Mouse (Mus musculus) c-Kit-positive CD71-positive TER-119-positive erythroid progenitor cells, embryonic 14.5 days (primary cell): ENCODE data around the gene Supt6.
"Not testable (repeated sequence)": the region's sequence is repeated elsewhere in the genome, so short reads cannot be mapped to it uniquely, and the experiment has no call there.

Experiments
- DNase-seq: peaks from one replicate; pipeline ENCODE4 v3.0.0-alpha.2; 2013; ENCODE audit warnings: low spot score

Supt6 gene

DNA sequence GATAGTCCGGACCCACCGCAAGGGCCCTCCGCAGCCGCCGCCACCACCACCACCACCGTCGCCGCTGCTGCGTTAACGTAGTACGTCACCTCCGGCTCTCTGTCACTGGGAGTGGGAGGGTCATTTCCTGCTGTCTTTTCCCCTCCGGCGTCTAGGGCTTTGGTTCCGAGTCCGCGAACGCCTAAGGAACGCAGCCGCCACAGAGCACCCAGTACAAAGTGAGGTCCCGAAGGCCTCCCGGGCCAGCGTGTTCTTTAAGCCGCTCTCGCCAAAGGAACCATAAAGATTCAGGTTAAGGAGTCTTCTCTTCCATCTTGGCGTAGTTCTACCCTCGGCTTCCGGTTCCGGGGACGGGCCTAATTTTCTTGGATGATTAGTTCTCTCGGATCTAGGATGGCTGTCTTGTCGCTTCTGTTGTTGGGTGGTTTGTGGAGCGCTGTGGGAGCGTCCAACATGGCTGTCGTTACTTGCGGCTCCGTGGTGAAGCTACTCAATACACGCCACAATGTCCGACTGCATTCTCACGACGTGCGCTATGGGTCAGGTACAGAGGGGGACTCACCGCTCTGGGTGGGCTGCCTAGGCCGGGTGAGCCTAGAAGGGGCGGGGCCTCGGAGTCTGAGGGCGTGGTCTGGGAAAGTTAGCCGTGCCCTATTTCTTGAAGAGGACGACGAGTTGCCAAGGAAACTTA, at the start of gene Supt6, which contains the start of gene Sdf2:
TSS of gene Supt6 (minus strand) at position 361 of the 691 bp plus-strand sequence.
TSS of gene Sdf2 (plus strand) at position 120 of the 691 bp plus-strand sequence.
- peak; percentile 90 for DNase-seq

DNA sequence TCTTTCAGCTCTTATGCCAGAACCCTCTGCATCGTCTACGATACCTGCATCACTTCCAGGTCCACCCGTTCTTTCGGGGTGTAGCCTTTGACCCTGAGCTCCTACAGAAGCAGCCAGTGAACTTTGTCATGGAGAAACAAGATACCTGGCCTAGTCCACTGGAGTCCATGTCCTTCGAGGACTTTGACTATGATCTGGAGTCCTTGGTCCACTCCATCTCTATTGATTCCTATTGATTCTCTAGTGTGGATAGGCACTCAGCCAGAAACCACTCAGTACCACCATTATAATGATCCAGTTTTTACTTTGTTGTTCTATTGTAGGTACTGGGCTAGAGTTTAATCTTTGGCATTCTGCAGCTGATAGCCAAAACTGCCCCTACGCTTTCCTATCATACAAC, 48.8 kb upstream of the Supt6 start:
- no peak for DNase-seq

DNA sequence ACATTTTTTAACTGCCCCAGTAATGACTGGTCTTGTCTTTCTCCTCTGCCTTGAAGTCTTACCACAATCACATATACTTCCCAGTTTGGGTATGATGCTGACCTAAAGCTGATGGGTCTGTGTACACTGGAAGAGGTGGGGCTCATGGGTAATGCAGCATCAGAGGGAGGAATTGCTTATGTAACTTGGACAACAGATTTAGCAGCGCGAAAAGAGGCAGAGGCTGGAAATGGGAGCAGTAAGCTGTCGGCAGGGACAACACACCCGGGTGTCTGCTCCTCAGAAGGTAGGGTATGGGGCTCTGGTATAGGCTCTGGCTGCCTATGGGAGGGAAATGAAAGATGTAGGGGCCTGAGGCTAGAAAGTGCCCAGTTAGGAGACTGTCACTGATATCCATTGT, 44.9 kb upstream of the Supt6 start, which contains the start of gene BC030499:
TSS of gene BC030499 (plus strand) at position 188 of the 400 bp plus-strand sequence.
- no peak for DNase-seq

DNA sequence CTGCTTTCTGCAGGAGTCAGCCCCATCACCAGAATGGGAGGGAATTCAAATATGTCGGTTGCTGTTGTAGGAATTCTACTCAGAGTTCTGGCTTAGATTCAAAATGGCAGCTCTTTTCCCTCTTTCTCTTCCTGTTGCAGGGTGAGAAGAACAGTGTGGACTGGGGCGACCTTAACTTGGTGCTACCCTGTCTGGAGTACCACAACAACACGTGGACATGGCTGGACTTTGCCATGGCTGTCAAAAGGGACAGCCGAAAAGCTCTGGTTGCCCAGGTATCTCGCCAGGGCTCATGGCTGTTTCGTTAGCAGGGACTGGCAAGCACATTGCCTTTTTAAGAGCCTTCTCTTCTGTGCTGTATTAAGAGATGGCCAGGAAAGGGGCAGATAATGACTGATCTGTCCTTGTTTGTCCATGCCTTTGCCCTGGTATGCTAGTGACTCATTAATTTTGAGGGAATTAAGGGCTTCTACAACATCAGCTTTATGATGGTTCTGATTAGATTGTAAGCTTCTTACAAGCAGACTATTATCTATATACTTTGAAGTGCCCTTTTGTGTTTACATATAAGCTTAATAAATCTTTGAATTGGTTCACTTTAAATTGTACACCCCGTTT, 43.5 kb upstream of the Supt6 start:
- DNase-seq = no peak

DNA sequence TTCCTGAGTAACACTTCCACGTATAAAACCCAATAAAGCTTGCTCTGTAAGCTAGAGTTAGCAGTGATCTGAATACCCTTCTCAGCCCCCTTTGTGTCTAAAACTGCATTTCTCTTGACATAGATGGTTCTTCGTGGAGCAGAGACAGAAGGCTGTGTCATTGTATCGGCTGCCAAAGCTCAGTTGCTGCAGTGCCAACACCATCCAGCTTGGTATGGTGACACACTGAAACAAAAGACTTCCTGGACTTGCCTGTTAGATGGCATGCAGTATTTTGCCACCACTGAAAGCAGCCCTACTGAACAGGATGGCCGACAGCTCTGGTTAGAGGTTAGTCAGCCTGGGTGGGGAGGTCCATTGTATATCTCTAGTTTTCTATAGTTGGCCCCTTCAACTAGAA, 33.8 kb upstream of the Supt6 start:
- DNase-seq = no peak

DNA sequence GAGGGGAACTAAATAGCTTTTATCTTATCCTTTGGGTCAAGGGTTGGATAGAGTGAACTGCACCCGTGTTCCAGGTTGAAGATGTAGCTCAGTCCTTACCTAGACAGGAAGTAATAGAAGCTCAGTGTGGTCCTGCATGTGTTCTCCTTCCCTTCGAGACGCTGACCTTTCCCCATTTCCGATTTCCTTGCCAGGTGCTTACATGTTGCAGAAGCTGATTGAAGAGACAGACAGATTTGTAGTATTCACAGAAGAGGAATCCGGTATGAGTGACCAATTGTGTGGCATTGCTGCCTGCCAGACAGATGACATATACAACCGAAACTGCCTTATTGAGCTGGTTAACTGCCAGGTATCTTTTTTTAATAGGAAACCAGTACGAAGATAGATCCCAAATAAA, 33.1 kb upstream of the Supt6 start:
- DNase-seq = no peak

DNA sequence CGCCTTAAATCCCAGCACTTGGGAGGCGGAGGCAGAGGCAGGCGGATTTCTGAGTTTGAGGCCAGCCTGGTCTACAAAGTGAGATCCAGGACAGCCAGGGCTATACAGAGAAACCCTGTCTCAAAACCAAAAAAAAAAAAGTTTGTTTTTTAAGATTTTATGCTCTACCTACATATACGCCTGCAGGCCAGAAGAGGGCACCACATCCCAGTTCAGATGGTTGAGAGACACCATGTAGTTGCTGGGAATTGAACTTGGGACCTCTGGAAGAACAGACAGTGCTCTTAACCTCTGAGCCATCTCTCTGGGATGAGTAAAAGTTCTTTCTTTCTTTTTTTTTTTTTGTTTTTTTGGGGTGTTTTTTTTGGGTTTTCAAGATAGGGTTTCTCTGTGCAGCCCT, 30.4 kb upstream of the Supt6 start:
- DNase-seq = not testable (repeated sequence)

DNA sequence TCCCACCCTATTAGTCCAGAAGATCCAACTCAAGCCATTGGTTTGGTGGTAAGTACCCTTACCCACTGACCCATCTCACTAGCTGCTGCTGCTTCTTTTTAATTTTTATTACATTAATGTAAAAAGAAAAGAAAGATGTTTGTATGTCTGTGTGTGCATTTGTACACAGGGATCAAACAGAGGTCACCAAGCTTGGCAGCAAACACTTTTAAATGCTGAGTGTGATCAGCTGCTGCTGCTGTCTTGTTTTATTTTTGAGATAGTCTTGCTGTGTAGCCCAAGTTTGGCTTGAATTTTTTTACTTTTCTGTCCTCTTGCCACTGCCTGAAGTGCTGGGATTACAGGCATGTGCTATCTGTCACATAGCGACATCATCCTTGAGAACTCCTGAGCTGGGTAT, 29.8 kb upstream of the Supt6 start:
- DNase-seq = no peak

DNA sequence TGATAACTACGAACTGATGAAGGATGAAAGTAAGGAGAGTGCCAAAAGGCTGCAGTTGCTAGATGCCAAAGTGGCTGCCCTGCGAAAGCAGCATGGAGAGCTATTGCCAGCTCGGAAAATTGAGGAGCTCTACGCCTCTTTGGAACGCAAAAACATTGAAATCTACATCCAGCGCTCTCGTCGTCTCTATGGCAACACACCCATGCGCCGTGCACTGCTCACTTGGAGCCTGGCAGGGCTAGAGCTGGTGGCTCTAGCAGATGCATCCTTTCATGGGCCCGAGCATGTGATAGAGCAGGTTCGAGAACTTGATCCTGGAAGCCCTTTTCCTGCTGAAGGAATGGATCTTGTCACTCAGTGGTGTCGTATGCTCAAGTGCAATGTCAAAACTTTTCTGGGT, 26.2 kb upstream of the Supt6 start:
- no peak for DNase-seq

DNA sequence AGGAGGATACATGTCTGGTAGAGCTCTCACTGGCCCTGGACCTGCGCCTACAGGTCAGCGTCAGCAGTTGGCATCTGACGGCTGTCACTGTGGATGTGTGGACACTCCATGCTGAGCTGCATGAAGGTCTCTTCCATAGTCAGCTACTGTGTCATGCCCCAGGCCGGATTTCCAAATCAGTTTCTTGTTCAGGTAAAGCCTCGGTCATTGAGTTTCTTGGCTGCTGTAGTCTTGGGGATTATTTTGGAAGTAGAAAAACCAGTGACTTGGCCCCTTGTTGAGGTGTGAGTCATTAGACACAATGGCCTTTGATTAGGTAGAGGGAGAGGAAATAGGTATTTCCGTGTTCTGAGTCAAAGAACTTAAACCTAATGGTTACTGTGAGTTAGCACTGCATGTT, 19.8 kb upstream of the Supt6 start:
- no peak for DNase-seq

DNA sequence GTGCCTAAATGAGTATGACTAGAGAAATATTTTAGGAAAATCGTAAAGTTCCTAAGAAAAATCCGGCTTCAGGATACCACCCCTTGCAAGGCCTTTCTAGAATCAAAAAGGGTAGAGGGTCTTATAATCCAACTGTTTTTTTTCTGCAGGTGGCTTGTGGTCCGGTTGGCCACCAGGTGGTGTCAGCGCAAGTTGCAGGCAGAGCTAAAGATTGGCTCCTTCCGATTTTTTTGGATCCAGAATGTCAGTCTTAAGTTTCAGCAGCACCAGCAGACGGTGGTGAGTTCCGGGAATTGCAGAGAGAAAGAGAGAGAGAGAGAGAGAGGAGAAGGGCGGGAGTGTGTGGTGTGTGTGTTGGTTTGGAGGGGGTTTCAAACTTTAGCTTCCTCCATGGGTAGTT, 16.8 kb upstream of the Supt6 start:
- DNase-seq = peak; percentile 61

DNA sequence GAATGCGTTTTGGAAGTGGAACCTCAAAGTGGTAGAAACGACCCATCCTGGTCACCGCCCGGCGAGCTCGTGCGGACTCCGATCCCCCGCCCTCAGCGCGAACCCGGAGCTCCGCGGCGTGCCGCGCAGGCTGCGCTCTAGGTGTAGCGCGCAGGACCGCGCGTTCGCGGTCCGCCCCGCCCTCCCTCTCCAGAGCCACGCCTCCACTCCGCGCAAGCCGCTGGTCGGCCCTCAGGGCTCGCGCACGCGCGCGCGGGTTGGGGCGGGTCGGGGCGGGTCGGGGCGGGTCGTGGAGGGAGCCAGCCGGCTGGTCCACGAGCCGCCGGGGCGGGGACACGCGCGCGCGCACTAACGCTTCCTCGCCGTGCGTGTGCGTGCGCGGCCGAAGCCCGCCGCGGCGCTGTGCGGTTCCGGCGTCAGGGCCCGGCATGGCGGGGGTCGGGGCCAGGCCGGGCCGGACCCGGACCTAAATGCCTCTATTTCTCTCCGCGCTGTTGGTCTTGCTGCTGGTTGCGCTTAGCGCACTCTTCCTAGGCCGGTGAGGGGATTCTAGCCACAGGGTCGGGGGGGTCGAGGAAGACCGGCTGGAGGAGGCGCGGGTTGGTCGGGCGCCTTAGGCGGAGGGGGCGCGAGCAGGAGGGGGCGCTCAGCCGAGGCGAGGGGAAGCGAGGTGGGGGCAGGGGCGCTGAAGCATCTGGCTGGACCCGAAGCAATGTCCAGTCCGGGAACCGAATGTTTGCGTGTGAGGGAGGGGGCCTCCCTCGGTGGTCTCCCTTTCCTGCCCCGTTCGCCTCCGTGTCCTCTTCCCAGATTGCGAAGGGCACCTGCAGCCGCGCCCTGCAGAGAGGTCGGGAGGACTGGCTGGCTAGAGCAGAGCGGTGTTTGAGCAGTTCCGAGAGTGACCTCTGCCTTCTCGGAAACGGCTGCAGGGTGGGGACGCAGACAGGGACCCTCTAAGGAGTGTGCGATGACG, 15.9 kb upstream of the Supt6 start, which contains the start of gene 2610507B11Rik:
TSS of gene 2610507B11Rik (plus strand) at position 373 of the 973 bp plus-strand sequence.
- peak; percentile 90 for DNase-seq

DNA sequence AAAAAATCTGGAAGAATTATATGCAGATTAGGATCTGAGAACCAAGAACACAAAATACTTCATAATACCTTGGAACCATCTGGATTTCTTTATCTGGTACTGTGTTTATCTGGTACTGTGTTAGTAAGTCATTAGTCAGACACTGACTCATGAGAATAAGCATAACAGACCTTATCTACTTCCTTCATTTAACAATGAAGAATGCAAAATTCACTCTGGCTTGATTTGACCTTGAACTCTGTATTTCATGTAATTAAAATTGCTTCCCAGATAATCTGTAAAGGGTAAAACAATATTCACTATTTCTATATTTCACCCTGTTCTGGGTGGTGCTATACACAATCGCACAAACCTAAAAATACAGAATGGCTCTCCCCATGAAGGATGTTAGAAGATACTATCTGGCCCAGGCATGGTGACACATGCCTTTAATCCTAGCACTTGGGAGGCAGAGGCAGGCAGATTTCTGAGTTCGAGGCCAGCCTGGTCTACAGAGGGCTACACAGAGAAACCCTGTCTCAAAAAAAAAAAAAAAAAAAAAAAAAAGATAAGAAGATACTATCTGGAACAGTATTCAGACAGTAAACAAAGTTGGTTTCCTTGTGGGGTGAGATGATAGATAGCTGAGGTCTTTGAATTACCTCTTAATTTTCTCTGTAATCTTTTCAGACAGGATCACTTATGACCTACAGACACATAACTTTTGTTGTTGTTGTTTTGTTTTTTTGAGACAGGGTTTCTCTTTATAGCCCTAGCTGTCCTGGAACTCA, 14.9 kb upstream of the Supt6 start:
- DNase-seq = no peak

DNA sequence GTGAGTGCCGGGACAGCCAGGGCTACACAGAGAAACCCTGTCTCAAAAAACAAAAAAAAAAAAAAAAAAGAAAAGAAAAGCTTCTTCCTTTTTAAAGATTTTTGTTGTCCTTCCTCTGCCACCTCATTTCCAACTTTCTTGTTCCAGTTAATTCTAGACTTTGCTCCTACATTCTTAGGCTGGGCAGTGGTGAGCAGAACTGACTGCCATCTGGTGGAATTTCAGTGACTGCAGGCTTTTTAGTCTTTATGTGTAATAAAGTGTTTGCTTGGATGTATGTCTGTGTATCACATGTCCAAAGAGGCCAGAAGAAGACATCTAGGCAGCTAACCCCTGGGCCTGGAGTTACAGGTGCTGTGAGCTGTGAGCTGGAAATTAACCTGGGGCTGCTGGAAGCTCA, 10.8 kb upstream of the Supt6 start:
- no peak for DNase-seq

DNA sequence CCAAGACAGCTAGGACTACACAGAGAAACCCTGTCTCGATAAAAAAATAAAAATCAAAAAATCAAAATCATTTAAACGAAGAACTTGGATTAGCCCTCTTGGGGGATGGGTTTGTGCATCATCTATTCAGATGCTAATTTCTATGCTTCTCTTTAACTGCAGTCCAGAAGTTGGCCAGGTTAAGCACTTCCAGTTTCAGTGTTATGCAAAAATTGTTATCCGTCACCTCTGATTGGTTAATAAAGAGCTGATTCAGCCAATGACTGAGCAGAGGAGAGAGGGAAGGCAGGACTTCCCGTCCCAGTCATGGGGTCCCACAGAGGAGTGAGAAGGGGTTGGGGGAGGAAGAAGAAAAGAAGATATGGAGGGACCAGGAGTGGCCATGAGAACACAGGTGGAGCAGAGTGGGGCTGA, 1.9 kb upstream of the Supt6 start:
- peak; percentile 62 for DNase-seq

DNA sequence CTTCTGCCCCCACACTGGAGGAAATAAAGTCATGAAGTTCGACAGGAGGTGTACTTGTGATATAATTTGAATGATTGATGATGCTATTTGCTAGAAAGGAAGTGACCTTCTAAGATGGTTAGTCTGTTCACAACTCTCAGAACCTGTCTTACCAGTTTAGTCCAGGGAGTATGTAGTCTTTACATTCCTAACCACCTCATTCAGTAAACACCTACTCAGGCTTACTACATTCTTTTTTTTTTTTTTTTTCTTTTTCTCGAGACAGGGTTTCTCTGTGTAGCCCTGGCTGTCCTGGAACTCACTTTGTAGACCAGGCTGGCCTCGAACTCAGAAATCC, 1.2 kb upstream of the Supt6 start:
- no peak for DNase-seq

DNA sequence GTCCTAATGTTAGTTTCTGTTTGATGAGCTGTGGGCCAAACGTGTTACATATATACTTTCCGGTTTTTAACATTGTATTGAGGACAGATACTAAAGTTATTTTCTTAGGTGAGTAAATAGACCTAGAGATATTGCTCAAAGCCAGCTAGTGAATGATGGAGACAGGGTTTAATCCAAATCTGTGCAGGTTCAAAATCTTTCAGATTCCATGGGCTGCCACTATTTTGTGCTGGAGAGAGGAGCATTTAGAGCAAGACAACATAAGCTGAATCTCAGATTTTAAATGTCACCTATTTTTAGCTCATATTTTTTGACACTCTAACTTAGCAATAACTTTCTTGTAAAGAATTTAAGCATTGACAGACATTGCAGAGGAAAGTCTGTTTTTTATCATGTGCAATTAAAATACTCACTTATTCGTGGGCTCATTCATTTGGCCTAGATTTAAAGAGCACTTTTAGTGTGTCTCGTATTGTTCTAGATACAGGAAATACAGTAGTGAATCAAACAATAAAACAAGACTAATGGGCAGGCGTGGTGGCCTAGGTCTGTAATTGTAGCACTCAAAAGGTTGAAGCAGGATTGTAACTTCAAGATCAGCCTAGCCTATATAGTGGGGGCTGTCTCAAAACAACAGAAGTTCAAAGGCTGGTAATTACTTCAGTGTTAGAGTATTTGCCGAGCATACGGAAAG, 678 bp upstream of the Supt6 start:
- DNase-seq = no peak

DNA sequence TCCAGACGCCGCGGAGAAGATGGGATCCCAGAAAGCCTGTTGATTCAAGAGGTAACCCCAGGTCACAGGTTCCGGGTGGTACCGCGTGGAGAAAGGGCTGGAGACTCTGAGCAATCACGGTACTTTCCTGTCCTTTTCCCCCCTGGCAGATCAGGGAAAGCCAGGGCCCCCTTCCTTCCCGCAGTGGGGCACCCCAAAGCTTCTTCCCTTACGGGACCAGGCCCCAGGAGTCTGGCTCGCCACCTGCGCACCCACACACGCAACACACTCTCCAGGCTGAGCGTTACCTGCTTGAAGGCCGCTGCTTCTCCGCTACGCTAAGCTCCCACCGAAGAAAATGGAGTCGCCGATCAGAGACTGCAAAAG, 543 bp downstream of the Supt6 start:
- peak; percentile 24 for DNase-seq

DNA sequence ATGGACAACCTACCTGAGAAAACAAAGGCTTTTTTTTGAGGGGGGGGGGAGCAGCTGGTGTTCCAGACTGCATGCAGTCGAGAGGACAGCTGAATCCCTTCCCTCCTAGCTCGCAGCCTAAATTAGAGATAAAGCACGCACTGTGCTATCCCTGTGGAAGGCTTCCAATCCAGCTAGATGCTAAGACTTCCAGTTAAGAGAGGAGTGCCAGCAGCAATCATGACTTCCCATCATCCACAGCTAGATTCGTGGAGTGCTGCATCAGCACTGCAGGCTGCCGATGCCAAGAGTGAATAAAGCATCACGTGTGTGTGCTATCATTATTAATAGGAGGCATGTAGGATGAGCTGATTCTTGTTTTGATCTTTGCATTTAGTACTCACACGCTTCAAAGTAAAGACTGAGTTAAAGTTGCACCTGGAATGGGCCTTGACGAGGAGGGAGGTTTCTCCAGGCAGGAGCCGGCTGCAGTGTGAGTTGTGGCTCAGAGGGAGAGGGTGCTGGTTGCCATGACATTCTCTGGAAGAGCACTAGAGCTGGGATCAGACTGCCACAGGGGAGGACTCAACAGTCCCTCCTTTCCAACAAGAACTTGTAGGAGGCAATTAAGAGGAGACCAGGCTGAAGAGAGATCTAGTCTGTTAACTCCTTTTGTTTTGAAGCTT, 5.5 kb downstream of the Supt6 start:
- DNase-seq = no peak

DNA sequence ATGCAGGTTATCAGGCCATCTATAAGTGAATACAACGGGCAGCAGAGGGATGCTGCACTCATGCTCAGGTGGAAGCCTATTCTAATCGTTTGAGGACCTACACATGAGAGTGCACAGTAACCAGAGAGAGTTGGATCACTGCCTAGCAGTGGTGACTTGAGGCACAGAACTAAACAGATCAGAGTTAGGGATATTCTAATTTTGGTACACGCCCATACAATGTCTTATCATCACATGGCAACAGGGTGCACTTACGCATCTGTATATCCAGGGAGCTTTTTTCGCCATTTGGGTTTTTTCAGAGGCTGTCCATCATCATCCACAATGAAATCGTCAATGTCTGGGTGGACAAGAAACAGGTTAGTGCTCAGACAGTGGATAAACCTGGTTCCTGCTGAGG, 14.3 kb downstream of the Supt6 start:
- no peak for DNase-seq

DNA sequence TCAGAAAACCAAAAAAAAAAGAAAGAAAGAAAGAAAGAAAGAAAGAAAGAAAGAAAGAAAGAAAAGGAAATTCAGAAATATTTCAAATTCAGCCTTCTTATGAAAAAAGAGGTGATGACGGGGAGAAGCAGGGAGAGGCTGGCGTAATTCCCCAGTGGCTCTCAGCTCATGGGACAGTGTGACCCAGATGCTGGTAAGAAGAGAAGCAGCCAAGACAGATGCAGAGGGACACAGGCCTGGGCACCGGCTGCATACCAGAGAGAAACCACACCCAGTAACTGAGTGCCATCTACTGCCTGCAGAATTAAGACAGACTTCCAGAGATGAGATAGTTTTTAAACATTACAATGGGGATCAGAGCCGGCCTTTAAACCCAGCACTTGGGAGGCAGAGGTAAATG, 22.2 kb downstream of the Supt6 start:
- DNase-seq = no peak
